Mouse (Mus musculus): ENCODE measurements around the gene Slc25a47. TPM values are rescaled to one million over a fixed set of nuclear protein-coding genes. Genes with fewer than 3 reads are reported as not detected.

Slc25a47 gene
- polyA plus RNA-seq, 1 experiment from 2014 or later: 7.0 TPM

MicroRNAs encoded within 50 kb of the gene (microRNA counts, 519-probe panel; counts per million panel counts)
- microRNA mmu-miR-345-3p: not detected
- not detected for microRNA mmu-miR-345-5p

Small RNAs within 50 kb of the gene (microRNA-seq; reads per million reads assigned to microRNA genes)
- gene Mir345: 106 reads per million, percentile 51 among the genes with 10 or more reads in this experiment

Other genes starting within 250 kb of the Slc25a47 start
- gene Degs2, start 133.7 kb upstream of the Slc25a47 start, polyA plus RNA-seq (2016; fragmentation: Nextera tagmentation; extraction: Ambion mirVana): 0.39 and 0.94 TPM in 2 replicates
- 11.8 and 17.5 TPM in 2 replicates for gene Yy1, start 43.1 kb upstream of the Slc25a47 start, polyA plus RNA-seq (2016; fragmentation: Nextera tagmentation; extraction: Ambion mirVana)
- gene Slc25a29, start 163 bp upstream of the Slc25a47 start, polyA plus RNA-seq (2016; fragmentation: Nextera tagmentation; extraction: Ambion mirVana): 5.5 and 6.8 TPM in 2 replicates
- gene Wdr25, start 57.6 kb downstream of the Slc25a47 start, polyA plus RNA-seq (2016; fragmentation: Nextera tagmentation; extraction: Ambion mirVana): 7.1 and 8.4 TPM in 2 replicates
- 96.2 and 103 TPM in 2 replicates for gene Wars, start 58.1 kb downstream of the Slc25a47 start, polyA plus RNA-seq (2016; fragmentation: Nextera tagmentation; extraction: Ambion mirVana)
- gene Begain, start 232.2 kb downstream of the Slc25a47 start, polyA plus RNA-seq (2016; fragmentation: Nextera tagmentation; extraction: Ambion mirVana): 1.2 and 3.2 TPM in 2 replicates

Data from heart, embryonic 10.5 days (tissue).